Mouse (Mus musculus): ENCODE data around the gene Hnf1a.

GRCm38 (mm10) chr5:114969609-114970215 lies 1.2 kb downstream of the Hnf1a start:
- no peak for TF ChIP-seq POLR2A (IDR thresholded peaks at IDR 0.05; ENCODE audit: borderline replicate concordance, extremely low read depth, low read depth, low read length)
- TF ChIP-seq CTCF (IDR thresholded peaks at IDR 0.05; ENCODE audit: insufficient read depth, low read length): no peak

Data from lung, adult 2 months (tissue).